Mouse (Mus musculus): ENCODE data around the gene Iqschfp. TPM values are rescaled to one million over a fixed set of nuclear protein-coding genes. Genes with fewer than 3 reads are reported as not detected.

Gene Iqschfp
- 10 to 100 TPM in 2 of 4 experiments, 1 to 10 TPM in 2; 5.7 to 17.5 (median 8.7) TPM for total RNA-seq (2022)

GRCm38 (mm10) chr3:67892026-67892705, at the start of gene Iqschfp, which contains the start of gene Iqcj:
Gene Iqschfp, plus strand, starts transcription at chr3:67892232.
Gene Iqcj, plus strand, starts transcription at chr3:67892220.
- peak; percentile 11 to 28 for DNase-seq (ENCODE audit: low spot score in 2 of 2)

- no peak for DNase-seq (ENCODE audit: low spot score in 2 of 2)
Measured at GRCm38 (mm10) chr3:67852397-67852796, 39.6 kb upstream of the Iqschfp start.

GRCm38 (mm10) chr3:67861524-67861923, 30.5 kb upstream of the Iqschfp start:
- no peak for DNase-seq (ENCODE audit: low spot score in 2 of 2)

DNA sequence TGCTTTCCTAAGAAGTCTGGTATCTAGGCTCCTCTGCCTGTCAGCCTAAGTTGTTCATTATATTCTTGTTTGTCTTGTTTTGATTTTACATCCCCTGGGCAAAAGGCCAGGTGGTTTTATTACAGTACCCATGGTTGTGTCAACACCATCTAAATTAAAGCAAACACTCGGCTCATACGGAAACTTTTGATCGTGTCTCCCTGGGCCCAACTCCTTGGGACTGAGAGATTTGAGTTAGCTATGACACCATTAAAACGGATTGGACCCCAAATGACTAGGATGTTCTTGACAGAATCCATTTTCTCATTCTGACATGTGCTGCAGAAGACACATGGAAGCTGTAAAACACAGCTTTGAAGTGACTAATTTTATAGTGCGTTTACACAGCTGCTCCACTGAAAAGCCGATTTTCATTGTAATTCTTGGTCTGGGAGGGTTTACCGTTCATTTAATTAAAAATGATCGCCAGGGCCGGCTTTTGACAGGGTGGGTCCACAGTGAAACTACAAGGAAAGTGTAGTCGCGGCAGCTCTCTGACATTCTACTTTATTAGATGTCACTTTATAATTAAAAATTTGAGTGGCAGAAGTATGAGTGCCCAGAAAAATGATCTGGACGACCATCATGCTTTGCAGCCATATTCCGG, 24.5 kb upstream of the Iqschfp start:
- no peak for DNase-seq (ENCODE audit: low spot score in 2 of 2)

GRCm38 (mm10) chr3:67869424-67869823, 22.6 kb upstream of the Iqschfp start:
- no peak for DNase-seq (ENCODE audit: low spot score in 2 of 2)

- no peak for DNase-seq (ENCODE audit: low spot score in 2 of 2)
Measured at GRCm38 (mm10) chr3:67877253-67877652, 14.8 kb upstream of the Iqschfp start.

GRCm38 (mm10) chr3:67884335-67884734, 7.7 kb upstream of the Iqschfp start:
- DNase-seq (ENCODE audit: low spot score in 2 of 2) = no peak

GRCm38 (mm10) chr3:67886176-67886575, 5.9 kb upstream of the Iqschfp start:
- no peak for DNase-seq (ENCODE audit: low spot score in 2 of 2)

DNA sequence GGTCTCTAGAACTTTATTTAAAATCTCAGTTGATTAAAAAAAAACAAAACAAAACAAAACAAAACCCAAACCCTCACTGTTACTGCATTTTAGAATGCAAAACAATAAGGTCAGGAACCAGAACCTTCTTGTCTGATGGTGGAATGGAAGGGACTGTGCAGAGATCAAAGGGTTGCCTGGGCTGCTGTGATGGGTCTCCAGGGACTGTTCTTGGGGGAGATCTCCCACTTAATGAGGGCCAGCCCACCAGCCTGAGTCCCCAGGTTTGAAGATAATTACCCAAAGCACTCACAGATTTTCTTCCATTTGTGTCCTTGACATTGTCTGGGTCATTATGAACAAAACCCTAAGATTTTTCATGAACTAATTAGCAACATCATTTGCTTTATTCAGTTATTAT, 4.8 kb upstream of the Iqschfp start:
- no peak for DNase-seq (ENCODE audit: low spot score in 2 of 2)

- DNase-seq (ENCODE audit: low spot score in 2 of 2) = peak in 1 of 2 experiments; percentile 13
Measured at GRCm38 (mm10) chr3:67892768-67893167, 736 bp downstream of the Iqschfp start.

DNA sequence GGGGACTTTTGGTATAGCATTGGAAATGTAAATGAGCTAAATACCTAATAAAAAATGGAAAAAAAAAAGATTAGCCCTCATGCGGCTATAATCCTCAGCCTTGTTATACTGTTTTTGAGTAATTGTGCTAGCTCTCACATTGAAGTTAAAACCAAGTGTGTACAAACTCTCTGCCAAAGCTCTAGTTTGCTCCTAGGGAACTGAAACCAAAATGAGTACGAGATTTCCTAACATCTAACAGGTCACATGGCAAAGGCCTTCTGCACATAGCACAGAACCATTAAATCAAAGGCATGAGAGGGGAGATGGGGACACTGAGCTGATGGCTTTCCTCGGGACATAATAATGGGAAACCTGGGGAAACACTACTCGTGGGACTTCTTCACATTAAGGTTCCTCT, 10.5 kb downstream of the Iqschfp start:
- no peak for DNase-seq (ENCODE audit: low spot score in 2 of 2)

- no peak for DNase-seq (ENCODE audit: low spot score in 2 of 2)
Measured at GRCm38 (mm10) chr3:67908586-67908985, 16.6 kb downstream of the Iqschfp start.

- DNase-seq (ENCODE audit: low spot score in 2 of 2) = no peak
Measured at GRCm38 (mm10) chr3:67918098-67918497, 26.1 kb downstream of the Iqschfp start.

- no peak for DNase-seq (ENCODE audit: low spot score in 2 of 2)
Measured at GRCm38 (mm10) chr3:67918634-67919259, 26.7 kb downstream of the Iqschfp start.

- no peak for DNase-seq (ENCODE audit: low spot score in 2 of 2)
Measured at GRCm38 (mm10) chr3:67923095-67923494, 31.1 kb downstream of the Iqschfp start.

- no peak for DNase-seq (ENCODE audit: low spot score in 2 of 2)
Measured at GRCm38 (mm10) chr3:67925453-67925852, 33.4 kb downstream of the Iqschfp start.

DNA sequence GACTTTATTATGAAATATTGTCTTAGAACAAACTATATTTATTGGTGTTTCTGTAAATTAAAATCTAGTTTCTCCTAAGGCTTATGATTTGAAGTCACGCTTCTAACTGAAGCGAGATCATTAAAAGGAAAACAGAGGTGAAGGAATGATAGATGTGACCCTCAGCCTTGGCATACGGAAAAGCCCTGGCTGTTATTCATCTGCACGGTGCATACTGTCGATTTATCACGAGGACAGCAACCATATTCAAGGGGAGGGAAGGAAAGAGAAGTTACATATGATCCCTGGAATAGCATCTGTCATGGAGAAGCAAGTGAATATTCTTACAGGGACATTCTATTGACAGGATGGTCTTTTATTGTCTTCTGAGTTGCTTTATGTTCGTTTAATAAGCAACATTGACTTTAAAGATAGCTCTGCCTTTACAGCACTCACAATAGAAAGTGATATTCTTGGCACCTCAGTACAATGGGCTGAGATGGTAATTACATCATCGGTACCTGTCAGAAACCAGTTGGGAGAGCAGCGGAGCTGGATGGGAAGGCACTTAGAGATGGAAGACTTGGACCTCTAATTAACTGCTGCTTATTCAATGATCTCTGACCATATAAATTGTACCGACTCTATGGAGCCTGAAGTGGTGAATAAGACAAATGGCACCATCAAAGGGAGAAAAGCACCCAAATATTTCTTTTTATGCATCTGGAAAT, 38.5 kb downstream of the Iqschfp start:
- DNase-seq (ENCODE audit: low spot score in 2 of 2) = no peak

DNA sequence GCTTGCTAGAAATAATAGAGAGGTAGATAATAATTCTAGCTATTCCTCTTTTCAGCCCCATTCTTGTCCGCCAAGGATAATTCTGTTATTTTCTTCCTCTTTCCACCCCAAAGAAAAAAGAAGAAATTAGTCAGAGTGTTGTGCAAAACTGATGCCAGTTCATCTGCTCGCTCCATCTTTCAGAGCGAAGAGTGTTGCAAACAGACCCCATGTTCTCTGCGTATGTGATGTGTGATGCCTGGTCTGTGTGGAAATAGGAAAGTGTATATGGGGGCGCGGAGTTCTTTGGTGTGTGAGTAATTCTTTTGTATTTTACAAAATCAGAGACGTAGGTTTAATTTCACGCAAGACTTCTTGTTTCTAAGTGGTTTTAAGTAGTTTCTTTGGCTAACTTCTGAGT, 39.1 kb downstream of the Iqschfp start:
- no peak for DNase-seq (ENCODE audit: low spot score in 2 of 2)

GRCm38 (mm10) chr3:67931914-67932313, 39.9 kb downstream of the Iqschfp start:
- DNase-seq (ENCODE audit: low spot score in 2 of 2) = no peak

- DNase-seq (ENCODE audit: low spot score in 2 of 2) = no peak
Measured at GRCm38 (mm10) chr3:67935829-67936228, 43.8 kb downstream of the Iqschfp start.

DNA sequence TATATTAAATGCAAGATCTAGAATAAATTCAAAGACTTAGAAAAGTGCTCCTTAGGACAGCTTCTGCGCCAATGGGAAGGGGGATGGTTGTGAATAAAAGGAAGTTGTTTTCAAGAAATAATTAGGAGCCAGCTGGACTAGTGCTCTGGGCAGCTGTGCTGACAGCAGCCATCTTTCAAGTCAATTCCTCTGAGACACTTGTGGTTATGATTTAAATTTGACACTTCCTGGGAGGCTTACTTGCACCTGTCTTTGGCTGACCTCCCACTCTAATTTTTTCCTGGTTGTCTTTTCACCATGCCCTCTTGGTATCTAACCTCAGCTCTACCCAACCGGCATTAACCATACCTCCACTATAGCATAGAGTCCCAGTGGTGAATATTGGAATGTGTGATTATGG, 55.0 kb downstream of the Iqschfp start:
- no peak for DNase-seq (ENCODE audit: low spot score in 2 of 2)

GRCm38 (mm10) chr3:67952517-67952940, 60.5 kb downstream of the Iqschfp start:
- DNase-seq (ENCODE audit: low spot score in 2 of 2) = no peak
